Mouse (Mus musculus) cerebellum, adult 11-12 months (tissue): ENCODE data around the gene Hoxa6.

ENCODE experiments used
- DNase-seq: peaks from one replicate; pipeline ENCODE4 v3.0.0; 2022

The Hoxa6 gene

GRCm38 (mm10) chr6:52196811-52197210 is 11.7 kb downstream of the Hoxa6 start:
- DNase-seq, result no peak

GRCm38 (mm10) chr6:52194690-52195089 is 13.8 kb downstream of the Hoxa6 start:
- DNase-seq, result no peak

- no peak for DNase-seq
These were observed 16.5 kb downstream of the Hoxa6 start for GRCm38 (mm10) chr6:52191860-52192550.

GRCm38 (mm10) chr6:52190906-52191810 is 17.4 kb downstream of the Hoxa6 start, which contains the start of gene Hoxa4:
TSS of gene Hoxa4 (minus strand) at chr6:52191753.
- DNase-seq, result no peak

- no peak for DNase-seq
These were observed 18.1 kb downstream of the Hoxa6 start for GRCm38 (mm10) chr6:52190410-52190809.

GRCm38 (mm10) chr6:52189909-52190308 is 18.6 kb downstream of the Hoxa6 start:
- DNase-seq, result no peak

GRCm38 (mm10) chr6:52189172-52189591 is 19.3 kb downstream of the Hoxa6 start:
- DNase-seq, result no peak

- no peak for DNase-seq
These were observed 22.0 kb downstream of the Hoxa6 start for GRCm38 (mm10) chr6:52186500-52186899.

GRCm38 (mm10) chr6:52185834-52186233 is 22.7 kb downstream of the Hoxa6 start:
- no peak for DNase-seq

GRCm38 (mm10) chr6:52185222-52185621 is 23.3 kb downstream of the Hoxa6 start:
- DNase-seq, result no peak

GRCm38 (mm10) chr6:52184668-52185067 is 23.9 kb downstream of the Hoxa6 start:
- no peak for DNase-seq

- DNase-seq, result no peak
These were observed 25.0 kb downstream of the Hoxa6 start for GRCm38 (mm10) chr6:52183311-52184080.

GRCm38 (mm10) chr6:52182793-52183192 is 25.7 kb downstream of the Hoxa6 start:
- DNase-seq, result no peak

GRCm38 (mm10) chr6:52182030-52182429 is 26.5 kb downstream of the Hoxa6 start:
- DNase-seq, result no peak

GRCm38 (mm10) chr6:52180726-52181125 is 27.8 kb downstream of the Hoxa6 start:
- no peak for DNase-seq

GRCm38 (mm10) chr6:52180213-52180710 is 28.3 kb downstream of the Hoxa6 start:
- no peak for DNase-seq

GRCm38 (mm10) chr6:52179690-52180089 is 28.8 kb downstream of the Hoxa6 start:
- no peak for DNase-seq

- DNase-seq, result no peak
These were observed 29.4 kb downstream of the Hoxa6 start for GRCm38 (mm10) chr6:52178918-52179665.

GRCm38 (mm10) chr6:52177806-52178205 is 30.7 kb downstream of the Hoxa6 start:
- DNase-seq, result no peak

- DNase-seq, result no peak
These were observed 31.3 kb downstream of the Hoxa6 start, which contains the start of gene 5730596B20Rik for GRCm38 (mm10) chr6:52177061-52177735. TSS of gene 5730596B20Rik (plus strand) at chr6:52177498.

GRCm38 (mm10) chr6:52176391-52176790 is 32.1 kb downstream of the Hoxa6 start:
- no peak for DNase-seq

- no peak for DNase-seq
These were observed 32.7 kb downstream of the Hoxa6 start for GRCm38 (mm10) chr6:52175864-52176263.
